18 mouse cellular contexts compared by ENCODE assay signal in the genomic region with DNA sequence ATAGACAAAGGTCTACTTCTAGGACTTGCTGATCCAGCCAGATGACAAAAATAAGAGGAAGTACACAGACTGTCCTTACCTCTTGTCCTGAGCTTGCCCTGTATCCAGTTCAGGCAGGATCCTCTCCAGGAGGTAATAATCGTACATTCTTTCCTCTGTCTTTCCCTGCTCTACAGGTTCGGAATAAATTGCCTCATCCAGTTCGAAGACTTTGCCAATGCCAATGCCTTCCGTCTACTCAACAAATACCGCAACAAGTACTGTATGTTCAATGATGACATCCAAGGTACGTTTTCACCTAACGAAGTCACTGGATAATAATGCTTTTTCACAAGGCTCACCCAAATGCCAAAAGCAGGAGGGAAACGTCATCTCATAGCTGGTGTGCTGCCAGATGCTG.
"Had no signal": no experiment of that assay in that cellular context is flagged by ENCODE, and none has a peak within 500 bp of the region (broad histone marks: within the 10 kb centered on the region; RNA-seq: fewer than 3 reads in every experiment).

No protein-coding gene starts in this region.

- ATAC-seq: liver, postnatal 0 days; lung, postnatal 0 days; midbrain, embryonic 15.5 days had no signal

- DNase-seq: liver, postnatal 0 days; lung, adult 2 months; lung, postnatal 14 days; lung, postnatal 36 days; right cerebral cortex, postnatal 14 days; thymus, adult 2 months; thymus, postnatal 25 days; thymus, postnatal 4 days had no signal

- H3K27me3 ChIP-seq: liver, embryonic 15.5 days; lung, embryonic 15.5 days; midbrain, embryonic 12.5 days; midbrain, embryonic 15.5 days; neural tube, embryonic 13.5 days; stomach, embryonic 15.5 days had no signal

- H3K4me3 ChIP-seq: liver, embryonic 15.5 days; lung, embryonic 15.5 days; megakaryocyte, embryonic 14.5 days; midbrain, embryonic 12.5 days; midbrain, embryonic 15.5 days; neural tube, embryonic 13.5 days; stomach, embryonic 15.5 days had no signal

- H3K36me3 ChIP-seq: liver, embryonic 15.5 days; lung, embryonic 15.5 days; midbrain, embryonic 12.5 days; midbrain, embryonic 15.5 days; neural tube, embryonic 13.5 days; stomach, embryonic 15.5 days had no signal

- H3K4me1 ChIP-seq: liver, embryonic 15.5 days; lung, embryonic 15.5 days; midbrain, embryonic 12.5 days; midbrain, embryonic 15.5 days; neural tube, embryonic 13.5 days; stomach, embryonic 15.5 days had no signal

- H3K9me3 ChIP-seq: liver, embryonic 15.5 days; lung, embryonic 15.5 days; megakaryocyte, embryonic 14.5 days; midbrain, embryonic 12.5 days; midbrain, embryonic 15.5 days; neural tube, embryonic 13.5 days; stomach, embryonic 15.5 days had no signal

- H3K4me2 ChIP-seq: liver, embryonic 15.5 days; lung, embryonic 15.5 days; midbrain, embryonic 12.5 days; midbrain, embryonic 15.5 days; neural tube, embryonic 13.5 days; stomach, embryonic 15.5 days had no signal

- H3K27ac ChIP-seq: liver, embryonic 15.5 days; lung, embryonic 15.5 days; macrophage; midbrain, embryonic 12.5 days; midbrain, embryonic 15.5 days; neural tube, embryonic 13.5 days; stomach, embryonic 15.5 days; stomach, postnatal 0 days had no signal

- H3K9ac ChIP-seq: liver, embryonic 15.5 days; liver, postnatal 0 days; lung, embryonic 15.5 days; midbrain, embryonic 12.5 days; midbrain, embryonic 15.5 days; neural tube, embryonic 13.5 days; stomach, embryonic 15.5 days had no signal
